Mouse (Mus musculus) NIH3T3 (cell line): ENCODE data around the gene Slc17a5.
A peak's percentile ranks its signal among the peaks of the same experiment; 100 is the strongest.

Experiments used
- DNase-seq: peaks from one replicate; pipeline ENCODE4 v3.0.0-alpha.2; 2012; ENCODE audit warnings: low read depth

Gene Slc17a5

GRCm38 (mm10) chr9:78559479-78559878 lies 28.4 kb downstream of the Slc17a5 start:
- DNase-seq, result no peak

GRCm38 (mm10) chr9:78558586-78559214 lies 29.1 kb downstream of the Slc17a5 start:
- DNase-seq, result no peak

- no peak for DNase-seq
These were observed 30.8 kb downstream of the Slc17a5 start for GRCm38 (mm10) chr9:78557041-78557440.

- peak; percentile 70 for DNase-seq
These were observed 34.9 kb downstream of the Slc17a5 start for GRCm38 (mm10) chr9:78552984-78553383.

GRCm38 (mm10) chr9:78551761-78552160 lies 36.1 kb downstream of the Slc17a5 start:
- no peak for DNase-seq

GRCm38 (mm10) chr9:78547742-78548141 lies 40.1 kb downstream of the Slc17a5 start:
- peak; percentile 25 for DNase-seq

- DNase-seq, result no peak
These were observed 40.9 kb downstream of the Slc17a5 start for GRCm38 (mm10) chr9:78546944-78547343.

- DNase-seq, result no peak
These were observed 46.1 kb downstream of the Slc17a5 start for GRCm38 (mm10) chr9:78541758-78542157.

GRCm38 (mm10) chr9:78538421-78538820 lies 49.4 kb downstream of the Slc17a5 start:
- no peak for DNase-seq

GRCm38 (mm10) chr9:78537154-78537873 lies 50.5 kb downstream of the Slc17a5 start:
- DNase-seq, result no peak

- DNase-seq, result no peak
These were observed 53.2 kb downstream of the Slc17a5 start for GRCm38 (mm10) chr9:78534606-78535005.

- no peak for DNase-seq
These were observed 54.4 kb downstream of the Slc17a5 start for GRCm38 (mm10) chr9:78533296-78533935.

GRCm38 (mm10) chr9:78532341-78532819 lies 55.5 kb downstream of the Slc17a5 start:
- DNase-seq, result no peak

GRCm38 (mm10) chr9:78531816-78532215 lies 56.0 kb downstream of the Slc17a5 start:
- peak; percentile 59 for DNase-seq

GRCm38 (mm10) chr9:78527767-78528381 lies 60.0 kb downstream of the Slc17a5 start:
- DNase-seq, result peak; percentile 90

- peak; percentile 94 for DNase-seq
These were observed 60.5 kb downstream of the Slc17a5 start for GRCm38 (mm10) chr9:78527301-78527761.

- DNase-seq, result peak; percentile 18
These were observed 61.6 kb downstream of the Slc17a5 start for GRCm38 (mm10) chr9:78526206-78526605.

GRCm38 (mm10) chr9:78525451-78526135 lies 62.2 kb downstream of the Slc17a5 start:
- DNase-seq, result peak; percentile 24

- DNase-seq, result peak; percentile 38
These were observed 66.2 kb downstream of the Slc17a5 start for GRCm38 (mm10) chr9:78521689-78522088.

GRCm38 (mm10) chr9:78520780-78521601 lies 66.8 kb downstream of the Slc17a5 start:
- DNase-seq, result peak; percentile 86
